Mouse (Mus musculus) ZHBTc4 (cell line): ENCODE data around the gene Aspdh.

Experiments
- DNase-seq: peaks from one replicate; pipeline ENCODE4 v3.0.0-alpha.2; 2011; ENCODE audit warnings: low read depth, low spot score

The Aspdh gene

DNA sequence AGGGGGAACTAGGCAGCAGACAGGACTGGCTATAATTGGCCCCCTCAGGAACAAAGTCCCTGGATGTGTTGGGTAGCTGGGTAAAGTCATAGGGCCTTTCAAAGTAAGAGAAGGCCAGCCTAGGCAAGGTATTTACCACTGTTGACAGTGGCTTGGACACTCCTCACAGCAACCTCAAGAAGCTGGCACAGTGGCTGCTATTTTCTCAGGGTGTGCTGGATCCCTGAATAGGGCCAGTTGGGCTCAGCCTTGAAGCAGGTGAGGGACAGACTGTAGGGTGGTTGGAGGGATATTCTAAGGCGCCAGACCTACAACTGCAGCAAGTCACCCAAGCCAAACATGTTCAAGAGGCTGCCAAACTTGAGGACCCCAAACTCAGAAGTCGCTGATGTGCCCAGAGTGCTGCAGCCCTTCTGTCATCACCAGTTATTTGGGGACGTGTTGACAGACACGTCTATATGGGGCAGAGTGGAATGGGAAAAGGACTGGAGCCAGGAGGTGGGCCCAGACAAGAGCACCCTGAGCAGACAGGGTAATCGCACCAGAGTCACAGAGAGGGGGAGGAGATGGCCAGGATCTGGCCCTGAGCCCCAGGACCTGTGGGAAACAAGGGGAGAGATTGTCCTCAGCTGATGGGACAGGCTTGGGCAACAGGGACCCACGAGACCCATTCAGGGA is 6.8 kb downstream of the Aspdh start:
- no peak for DNase-seq

GRCm38 (mm10) chr7:44472558-44472885 is 7.3 kb downstream of the Aspdh start:
- no peak for DNase-seq

- no peak for DNase-seq
These were observed 7.9 kb downstream of the Aspdh start for GRCm38 (mm10) chr7:44472961-44473646.

GRCm38 (mm10) chr7:44474419-44474818 is 9.2 kb downstream of the Aspdh start:
- no peak for DNase-seq

GRCm38 (mm10) chr7:44475046-44475614 is 9.9 kb downstream of the Aspdh start:
- DNase-seq, result no peak

DNA sequence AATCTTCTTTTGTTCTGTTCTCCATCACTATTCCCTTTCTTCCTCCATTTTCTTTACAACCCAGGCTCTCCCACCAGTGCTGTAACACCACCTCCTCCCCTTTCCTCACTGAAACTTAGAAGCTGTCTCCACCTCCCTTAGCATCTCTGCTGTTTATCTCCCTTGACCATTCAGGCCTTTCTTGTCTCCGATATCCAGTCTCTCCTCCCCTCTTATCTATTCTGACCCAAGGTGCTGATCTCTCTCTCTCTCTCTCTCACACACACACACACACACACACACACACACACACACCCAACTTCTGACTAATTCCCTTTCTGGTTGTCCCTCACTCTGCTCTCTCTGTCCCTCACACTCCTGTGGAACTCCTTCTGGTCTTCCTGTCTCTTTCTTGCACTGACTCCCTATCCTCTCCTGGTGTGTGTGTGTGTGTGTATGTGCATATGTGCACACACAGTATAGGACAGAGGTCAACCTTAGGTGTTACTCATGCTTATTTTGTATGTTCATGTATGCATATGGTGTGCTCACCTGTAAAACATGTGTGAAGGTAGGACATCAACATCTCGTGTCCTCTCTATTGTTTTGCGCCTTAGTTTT is 17.7 kb downstream of the Aspdh start:
- DNase-seq, result no peak

- no peak for DNase-seq
These were observed 18.9 kb downstream of the Aspdh start for GRCm38 (mm10) chr7:44484109-44484508.

- DNase-seq, result peak; percentile 91
These were observed 19.8 kb downstream of the Aspdh start for GRCm38 (mm10) chr7:44484841-44485571.

DNA sequence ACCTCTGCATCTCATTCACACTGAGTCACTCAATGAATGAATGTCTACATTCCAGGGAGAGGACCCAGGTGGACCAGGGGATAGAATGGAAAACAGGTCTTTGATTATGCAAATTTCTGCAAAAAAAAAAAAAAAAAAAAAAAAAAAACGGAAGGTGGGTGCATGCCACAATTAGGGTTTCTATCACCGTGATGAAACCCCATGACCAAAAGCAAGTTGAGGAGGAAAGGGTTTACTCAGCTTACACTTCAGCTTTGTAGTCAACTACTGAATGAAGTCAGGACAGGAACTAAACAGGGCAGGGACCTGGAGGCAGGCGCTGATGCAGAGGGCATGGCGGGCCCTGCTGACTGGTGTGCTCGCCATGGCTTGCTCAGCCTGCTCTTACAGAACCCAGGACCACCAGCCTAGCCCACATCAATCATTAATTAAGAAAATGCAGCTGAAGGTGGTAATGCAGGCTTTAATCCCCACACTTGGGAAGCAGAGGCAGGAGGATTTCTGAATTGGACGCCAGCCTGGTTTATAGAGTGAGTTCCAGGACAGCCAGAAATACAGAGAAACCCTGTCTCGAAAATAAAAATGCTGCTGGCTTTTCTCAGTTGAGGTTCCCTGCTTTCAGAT is 20.5 kb downstream of the Aspdh start:
- DNase-seq, result no peak

GRCm38 (mm10) chr7:44486927-44487575 is 21.9 kb downstream of the Aspdh start:
- no peak for DNase-seq

GRCm38 (mm10) chr7:44487936-44488335 is 22.7 kb downstream of the Aspdh start:
- DNase-seq, result no peak

- DNase-seq, result no peak
These were observed 23.4 kb downstream of the Aspdh start for GRCm38 (mm10) chr7:44488545-44488944.

GRCm38 (mm10) chr7:44490281-44490680 is 25.1 kb downstream of the Aspdh start:
- DNase-seq, result no peak

DNA sequence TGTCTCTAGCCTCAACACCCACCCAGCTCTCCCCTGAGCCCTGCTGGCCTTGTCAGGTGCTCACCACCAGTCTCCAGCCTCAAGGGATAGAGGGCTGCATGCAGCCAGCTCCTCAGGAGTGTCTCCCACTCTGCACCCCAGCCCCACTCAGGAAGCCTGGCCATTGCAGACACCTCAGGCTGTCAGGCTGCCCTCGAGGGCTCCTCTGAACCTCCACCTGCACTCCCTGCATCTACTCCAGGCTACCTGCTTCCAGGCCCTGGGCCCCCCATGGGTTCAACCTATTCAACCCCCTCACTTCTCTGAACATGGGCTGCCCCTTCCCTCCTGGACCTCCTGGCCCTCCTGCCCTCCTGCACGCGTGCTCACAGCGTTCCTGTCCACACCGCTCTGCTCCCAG is 26.2 kb downstream of the Aspdh start:
- no peak for DNase-seq

- no peak for DNase-seq
These were observed 27.1 kb downstream of the Aspdh start for GRCm38 (mm10) chr7:44492166-44492826.

GRCm38 (mm10) chr7:44494681-44495080 is 29.5 kb downstream of the Aspdh start:
- no peak for DNase-seq

GRCm38 (mm10) chr7:44495086-44495485 is 29.9 kb downstream of the Aspdh start:
- no peak for DNase-seq

DNA sequence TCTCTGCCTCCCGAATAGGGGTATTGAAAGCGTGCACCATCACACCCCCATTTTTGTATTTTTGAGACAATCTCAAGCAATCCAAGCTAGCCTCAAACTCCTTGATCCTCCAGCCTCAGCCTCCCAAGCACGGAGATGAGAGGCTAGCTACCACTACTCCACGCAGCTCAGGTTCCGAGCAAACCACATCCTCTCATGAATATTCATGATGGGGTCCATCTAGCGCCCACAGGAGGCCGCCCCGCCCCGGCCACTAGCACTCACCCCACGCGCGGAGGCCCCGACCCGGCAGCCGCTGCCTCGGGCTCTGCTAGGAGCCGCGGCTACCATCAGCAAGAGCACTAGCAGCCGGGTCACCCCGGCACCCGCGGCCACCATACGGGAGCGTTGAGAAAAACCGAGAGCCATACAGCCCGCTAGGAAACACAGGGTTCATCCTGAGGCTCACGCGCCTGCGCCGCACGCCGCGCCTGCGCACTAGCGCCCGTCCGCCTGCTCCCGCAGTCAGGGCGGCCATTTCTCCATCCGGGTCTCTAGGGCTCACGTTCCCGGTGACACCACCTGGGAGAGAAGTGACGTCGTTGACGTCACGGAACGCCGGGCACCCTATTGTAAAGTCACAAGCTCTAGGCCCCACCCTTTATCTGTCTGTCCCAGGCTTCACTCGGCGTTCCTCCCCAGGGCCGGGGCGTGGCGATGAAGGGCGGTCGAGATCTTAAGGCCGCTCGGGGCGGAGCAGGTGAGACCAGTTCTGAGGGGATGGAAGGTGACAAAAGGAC is 31.0 kb downstream of the Aspdh start, which contains the start of the genes Emc10 and Fam71e1:
Gene Emc10 (minus strand): TSS at position 538 of the 779 bp plus-strand sequence.
Gene Fam71e1 (plus strand): TSS at position 590 of the 779 bp plus-strand sequence.
- DNase-seq, result peak; percentile 100

- DNase-seq, result no peak
These were observed 31.5 kb downstream of the Aspdh start for GRCm38 (mm10) chr7:44496771-44497109.
